Mouse (Mus musculus) liver, adult (tissue): Measurements from ENCODE around the gene Grhpr.

Experiments
- GATA4 ChIP-seq: IDR thresholded peaks from 2 replicates; pipeline ENCODE4 v1.6.1; 2014; ENCODE audit warnings: mild to moderate bottlenecking, low read length; ENCODE audit not compliant: insufficient replicate concordance

Grhpr gene

DNA sequence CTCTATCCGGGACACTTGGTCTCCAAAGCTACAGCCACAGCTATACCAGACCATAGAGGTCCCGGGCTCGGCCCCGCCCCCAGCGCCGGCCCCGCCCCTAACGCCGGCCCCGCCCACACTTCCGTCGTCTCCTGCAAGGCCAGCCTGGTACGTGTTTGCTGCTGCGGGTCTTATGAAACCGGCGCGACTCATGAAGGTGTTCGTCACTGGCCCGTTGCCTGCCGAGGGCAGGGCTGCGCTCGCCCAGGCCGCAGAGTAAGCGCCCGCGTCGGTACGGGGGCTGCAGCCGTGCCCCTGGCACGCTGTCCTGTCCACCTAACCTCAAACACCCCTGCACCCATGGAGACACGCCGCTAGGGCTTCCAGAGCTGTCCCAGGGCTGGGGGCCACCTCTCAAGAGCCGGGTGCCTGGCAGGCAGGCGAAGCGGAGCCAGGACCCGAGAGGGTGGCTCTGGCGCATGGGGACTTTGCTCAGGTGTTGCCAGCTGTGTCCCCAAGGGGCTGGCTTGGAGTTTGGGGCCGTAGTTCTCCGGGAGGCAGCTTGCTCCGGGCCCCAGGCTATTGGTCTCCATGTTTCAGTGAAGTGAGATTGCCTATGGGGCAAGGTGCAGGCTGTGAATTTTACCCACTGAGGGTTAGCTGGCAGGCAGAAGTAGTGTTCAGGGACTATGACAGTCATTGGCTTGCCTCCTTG lies at the start of gene Grhpr:
Gene Grhpr, plus strand, starts transcription at position 116 of the 694 bp plus-strand sequence.
- TF ChIP-seq GATA4, result no peak

DNA sequence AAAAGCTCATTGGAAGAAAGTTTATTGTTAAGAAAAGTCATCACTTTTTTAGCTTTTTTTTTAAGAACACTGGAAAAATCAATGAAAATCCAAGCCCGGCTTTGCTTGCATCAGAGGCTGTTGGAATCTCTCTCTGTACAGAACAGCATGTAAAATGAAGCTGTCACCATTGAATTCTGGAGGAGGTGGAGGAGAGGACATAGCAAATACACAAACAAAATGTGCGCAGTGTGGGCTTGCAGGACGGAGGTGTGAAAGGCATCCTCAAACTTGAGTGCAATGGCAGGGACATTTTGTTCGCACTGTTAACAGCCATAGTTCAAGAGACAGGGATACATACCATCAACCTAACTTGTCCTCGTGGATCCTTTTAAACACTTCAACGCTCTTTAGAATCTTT lies 49.5 kb upstream of the Grhpr start:
- no peak for TF ChIP-seq GATA4

DNA sequence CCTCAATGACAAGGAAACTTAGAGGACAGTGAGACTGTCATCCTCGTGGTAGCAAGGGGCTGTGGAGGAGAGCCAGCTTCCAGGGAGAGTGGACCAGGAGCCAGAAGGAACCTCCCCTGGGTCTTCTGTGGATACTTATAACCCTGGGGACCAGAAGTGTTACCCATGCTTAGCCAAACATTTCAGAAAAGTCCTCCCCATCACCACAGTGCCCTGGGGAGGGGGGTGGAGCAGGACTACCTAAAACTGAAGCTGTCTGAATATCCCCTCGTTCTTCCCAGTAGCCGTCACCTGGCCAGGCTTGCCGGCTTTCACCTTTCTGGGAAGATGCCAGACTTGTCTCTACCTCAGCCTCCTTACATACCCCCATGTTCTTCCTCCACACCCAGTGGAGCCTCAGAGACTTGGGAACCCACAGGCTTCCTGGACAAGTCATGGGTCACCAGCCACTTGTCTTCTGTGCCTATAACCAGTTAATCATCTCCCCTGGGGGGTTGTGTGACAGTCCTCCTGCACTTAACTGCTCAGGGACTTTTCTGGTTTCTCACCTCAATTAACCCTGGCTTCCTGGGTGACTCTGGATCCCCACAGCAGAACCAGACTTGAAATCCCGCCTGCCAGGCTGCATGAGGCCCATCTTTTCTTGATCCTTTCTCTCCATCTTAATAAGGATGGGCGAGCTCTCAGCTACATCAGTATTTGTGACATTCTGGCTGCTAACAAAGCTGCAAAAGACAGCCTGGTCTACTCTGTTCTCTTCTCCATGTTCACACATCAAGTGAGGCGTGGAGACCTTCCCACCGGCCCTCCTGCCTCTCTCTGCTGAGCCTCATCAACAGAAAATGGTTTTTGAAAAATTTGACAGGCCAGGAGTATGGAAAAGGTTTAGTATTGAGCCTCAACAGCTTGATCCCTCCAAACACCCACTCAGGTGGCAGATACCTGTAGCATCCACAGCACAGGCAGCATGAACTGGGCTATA lies 42.5 kb upstream of the Grhpr start:
- no peak for TF ChIP-seq GATA4

DNA sequence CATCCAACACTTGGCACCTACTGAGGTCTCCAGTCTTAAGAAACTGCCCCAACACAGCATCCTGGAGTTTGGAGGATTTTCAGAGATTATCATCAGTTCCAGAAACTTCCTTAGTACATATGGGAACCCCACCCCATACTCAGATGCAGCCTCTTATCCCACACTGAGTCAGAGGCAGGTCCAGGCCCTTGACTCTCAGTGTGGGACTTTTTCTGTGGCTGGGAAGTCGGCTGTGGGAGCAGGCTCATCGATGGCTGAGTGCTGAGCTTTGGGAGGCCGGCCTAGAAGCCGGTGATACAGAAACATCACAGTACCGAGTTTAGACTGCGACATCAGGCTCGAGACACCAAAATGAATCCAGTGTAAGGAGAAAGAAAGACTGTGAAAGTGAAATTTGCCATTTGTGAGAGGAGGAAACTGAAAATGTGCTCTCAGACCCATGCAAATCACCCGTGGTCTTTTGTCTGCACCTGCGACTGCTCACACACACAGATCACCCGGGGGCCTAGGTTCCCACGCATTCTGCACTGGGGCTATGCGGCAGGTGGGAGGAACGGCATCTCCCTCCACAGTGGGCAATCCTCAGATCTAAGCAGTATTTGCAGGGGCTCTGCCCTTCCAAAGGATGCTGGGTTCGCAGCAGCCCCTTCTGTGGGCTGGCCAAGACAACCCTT lies 41.5 kb upstream of the Grhpr start:
- no peak for TF ChIP-seq GATA4

DNA sequence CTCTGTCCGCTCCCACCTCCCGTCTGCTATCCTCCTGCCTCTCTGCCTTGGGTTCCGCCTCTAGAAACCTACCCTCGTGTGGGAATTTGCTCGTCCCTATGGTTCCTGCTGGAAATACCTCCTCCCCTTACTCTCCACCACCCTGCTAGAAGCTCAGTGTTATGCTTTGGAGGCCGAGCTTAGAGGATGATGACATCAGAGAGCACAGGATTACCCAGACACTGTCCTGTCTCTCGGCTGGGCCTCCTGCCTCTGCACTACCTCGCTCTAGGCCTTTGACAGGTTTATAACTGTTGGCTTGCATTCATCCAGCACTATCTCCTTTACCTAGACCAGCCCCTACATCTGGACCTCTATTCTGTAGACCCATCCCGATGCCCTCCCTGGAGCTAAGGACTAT lies 40.9 kb upstream of the Grhpr start:
- no peak for TF ChIP-seq GATA4

DNA sequence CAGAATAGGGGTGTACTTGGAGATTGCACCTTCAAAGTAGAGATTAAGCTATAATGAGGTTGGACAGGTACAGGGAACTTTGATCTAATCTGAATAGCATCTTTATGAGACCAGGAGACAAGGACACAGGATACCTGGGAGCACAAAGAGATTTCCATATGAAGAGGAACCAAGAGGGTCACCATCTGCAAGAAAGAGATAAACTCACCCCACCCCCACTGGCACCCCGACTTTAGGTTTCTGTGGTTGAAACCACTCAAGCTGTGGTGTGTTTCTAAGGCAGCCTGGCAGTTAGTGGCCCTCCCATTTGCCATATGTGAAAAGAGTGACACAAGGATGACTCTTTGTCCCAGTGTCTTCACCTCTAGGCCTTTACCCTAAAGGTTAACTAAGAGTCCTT lies 39.0 kb upstream of the Grhpr start:
- TF ChIP-seq GATA4, result no peak

DNA sequence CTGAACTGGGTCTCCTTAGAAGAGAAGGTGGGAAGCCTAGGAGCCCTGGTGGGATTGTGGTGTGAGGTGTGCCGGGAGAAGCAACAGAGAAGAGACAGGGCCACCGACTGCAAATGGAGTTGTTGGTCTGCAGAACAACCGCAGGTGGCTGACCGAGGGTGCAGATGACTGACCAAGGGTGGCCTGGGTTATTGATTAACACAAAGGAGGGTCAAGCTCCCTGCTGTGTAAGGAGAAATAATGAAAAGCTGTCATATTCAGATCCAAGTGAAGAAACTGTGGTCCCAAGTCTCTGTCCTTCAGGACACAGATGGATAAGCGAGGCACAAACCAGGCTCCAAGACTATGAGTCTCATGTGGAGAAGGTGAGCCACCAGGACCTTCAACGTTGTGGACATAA lies 37.7 kb upstream of the Grhpr start:
- TF ChIP-seq GATA4, result no peak

DNA sequence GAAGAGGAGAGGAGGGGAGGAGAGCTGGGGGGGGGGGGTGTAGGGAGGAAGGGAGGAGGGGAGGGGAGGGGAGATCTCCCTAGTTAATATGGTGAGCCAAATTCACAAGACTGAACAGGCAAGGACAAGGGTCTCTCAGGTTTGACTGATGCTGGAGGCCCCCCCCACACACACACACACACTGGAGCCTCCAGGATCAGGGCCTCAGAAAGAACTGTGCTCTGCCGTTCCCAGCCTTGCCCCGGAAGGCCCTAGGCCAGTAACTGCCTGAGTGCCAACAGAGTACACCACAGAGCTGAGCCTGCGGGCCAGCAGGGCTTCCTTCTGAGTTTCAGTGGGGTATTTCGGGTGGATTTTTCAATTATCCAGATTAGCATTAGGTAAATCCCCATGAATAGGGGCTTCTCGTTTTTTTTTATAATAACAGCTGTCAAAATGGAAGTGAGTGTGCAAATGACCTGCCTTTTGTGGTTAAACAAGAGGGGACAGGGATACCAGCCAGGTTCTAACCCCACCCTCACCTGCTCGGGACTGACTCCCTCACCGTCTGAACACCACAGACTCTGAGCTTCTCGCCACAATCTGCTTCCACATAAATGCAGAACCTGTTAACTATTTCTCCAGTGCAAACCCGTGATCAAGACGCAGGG lies 36.6 kb upstream of the Grhpr start:
- TF ChIP-seq GATA4, result no peak

DNA sequence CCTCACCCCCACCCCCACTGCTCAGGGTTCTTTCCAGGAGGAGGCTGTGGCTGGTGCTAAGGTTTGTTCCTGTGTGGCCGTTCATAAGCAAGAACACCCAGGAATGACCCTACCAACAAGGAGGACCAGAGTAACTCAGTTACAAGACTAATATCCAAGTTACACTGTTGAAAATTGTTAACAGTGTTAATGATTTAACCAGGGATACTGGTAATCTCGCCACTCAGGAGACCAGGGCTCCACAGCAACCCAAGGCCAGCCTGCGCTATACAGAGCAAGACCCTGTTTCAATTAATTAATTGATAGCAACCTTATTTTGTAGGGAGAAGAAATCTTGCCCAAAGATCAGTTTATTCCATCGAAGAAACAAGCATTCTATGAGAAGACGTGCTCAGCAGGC lies 33.7 kb upstream of the Grhpr start:
- no peak for TF ChIP-seq GATA4

DNA sequence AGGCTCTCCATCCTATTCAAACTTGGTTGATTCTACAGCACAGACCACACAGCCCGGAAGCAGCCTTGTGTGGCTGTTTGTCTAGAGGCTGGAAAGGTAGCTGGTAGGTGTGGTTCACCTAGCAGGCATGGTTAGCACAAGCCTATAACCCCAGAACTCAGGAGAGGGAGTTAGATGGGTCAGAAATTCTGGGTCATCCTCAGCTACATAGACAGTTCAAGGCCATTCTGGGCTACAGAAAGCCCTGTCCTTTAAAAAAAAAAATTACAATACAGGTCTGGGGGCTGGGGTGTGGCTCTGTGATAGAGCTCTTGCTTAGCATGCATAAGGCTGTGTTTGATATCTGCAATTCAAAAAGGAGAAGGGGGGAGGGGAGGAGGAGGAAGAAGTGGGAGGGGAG lies 32.9 kb upstream of the Grhpr start:
- no peak for TF ChIP-seq GATA4

DNA sequence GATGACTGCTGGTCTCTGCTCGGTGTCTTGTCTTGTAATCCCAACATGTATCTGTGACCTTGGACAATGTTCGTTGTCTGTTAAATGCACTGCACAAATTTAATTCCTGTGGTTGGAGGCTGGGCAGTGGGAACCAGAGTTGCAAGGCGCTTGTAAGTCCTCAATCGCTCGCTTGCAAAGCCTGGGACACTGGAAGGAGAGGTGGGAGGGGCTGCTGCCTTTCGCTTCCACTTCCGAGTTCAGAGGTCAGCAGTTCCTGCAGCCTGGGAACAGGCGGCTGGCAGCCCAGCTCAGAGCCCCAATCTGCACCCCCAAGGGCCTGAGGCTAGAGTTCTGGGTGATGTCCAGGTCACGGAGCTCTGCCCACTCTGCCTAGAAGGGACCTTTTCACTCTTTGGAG lies 28.2 kb upstream of the Grhpr start:
- no peak for TF ChIP-seq GATA4

DNA sequence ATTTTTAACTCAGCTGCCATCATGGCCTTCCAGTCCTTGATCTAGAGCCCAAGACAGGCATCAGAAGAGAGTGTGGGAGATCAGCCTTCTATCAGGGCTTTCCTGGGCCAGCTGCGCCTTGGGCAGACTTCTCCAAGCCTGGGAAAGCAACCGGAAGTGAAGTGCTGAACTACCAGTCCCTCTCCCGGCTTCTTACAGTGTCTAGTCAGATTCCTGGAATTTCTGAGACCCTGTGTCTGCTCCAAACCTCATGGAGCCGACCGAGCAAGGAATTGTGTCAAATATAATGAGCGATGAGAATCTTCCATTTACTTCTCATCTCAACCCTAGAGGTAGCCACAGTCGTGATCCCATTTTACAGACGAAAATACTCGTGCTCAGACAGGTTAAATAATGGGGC lies 22.4 kb upstream of the Grhpr start:
- no peak for TF ChIP-seq GATA4

DNA sequence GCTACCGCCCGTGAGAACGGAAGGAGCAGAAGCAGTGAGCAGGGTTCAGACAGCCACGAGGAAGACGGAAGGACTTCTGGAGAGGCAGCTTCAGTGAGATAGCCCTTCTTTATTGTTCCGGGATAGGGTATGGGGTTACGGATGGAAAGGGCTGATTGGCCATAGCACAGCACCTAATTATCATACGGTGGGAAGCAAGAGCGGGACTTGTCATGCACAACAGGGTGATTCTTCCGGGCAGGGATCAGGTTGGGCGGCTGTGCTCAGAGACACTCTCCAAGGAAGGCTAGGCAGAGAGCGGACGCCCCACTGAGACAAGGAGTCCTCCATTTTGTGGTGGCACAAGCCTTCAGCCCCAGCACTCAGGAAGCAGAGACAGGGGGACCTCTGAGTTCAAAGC lies 22.0 kb upstream of the Grhpr start:
- TF ChIP-seq GATA4, result no peak

DNA sequence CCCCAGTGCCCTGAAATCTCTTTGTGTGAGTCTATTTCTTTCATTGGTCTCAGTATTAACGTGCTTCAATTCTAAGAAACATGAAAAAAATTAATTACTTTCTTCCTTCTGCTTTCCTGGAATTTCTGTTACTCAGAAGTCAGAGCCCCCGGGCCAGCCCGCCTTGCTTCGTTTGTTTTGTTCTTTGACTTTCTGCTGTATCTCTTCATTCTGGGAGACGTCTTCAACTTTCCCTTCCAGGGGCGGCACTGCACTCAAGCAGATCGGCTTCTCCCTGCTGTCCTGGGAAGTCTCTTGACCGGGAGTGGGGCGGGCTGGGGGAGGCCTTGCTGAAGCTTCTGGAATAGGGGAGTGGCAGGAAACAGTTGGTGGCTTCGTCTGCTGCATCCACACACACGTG lies 18.0 kb upstream of the Grhpr start:
- no peak for TF ChIP-seq GATA4

DNA sequence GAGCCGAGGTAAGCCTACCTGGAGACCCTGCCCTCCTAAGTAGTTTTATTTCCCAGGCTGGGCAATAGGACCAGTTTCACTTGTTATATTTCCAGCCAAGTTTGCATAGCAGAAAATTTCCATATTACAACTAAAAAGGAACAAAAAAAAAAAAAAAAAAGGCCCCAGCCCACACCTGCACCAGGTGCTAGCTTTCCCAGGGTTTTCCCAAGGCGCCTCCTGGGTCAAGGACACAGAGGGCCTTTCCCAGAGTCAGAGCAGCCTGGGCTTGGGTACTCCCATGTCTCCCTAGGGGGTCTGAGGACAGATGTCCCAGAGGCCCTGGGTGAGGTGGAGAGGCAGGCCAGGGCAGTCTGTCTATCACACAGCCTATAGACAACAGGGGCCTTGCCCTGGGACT lies 16.0 kb upstream of the Grhpr start:
- no peak for TF ChIP-seq GATA4

DNA sequence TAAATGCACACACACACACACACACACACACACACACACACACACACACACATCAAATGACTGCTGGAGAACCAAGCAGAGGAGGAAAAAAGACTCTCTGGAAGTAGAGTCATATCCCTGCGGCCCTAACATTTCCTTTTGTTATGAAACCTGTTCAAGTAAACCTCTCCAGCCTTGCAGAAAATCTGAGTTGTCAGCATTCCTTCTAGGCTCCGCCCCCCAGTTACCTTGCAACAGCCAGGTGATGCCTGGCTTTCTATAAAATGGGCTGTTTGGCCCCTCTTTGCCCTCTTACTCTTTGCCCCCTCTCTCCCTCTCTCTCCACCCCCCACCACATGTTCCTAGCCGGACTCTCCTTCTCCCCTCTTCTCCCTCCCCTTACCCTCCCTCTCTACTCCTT lies 15.5 kb upstream of the Grhpr start:
- TF ChIP-seq GATA4, result no peak

DNA sequence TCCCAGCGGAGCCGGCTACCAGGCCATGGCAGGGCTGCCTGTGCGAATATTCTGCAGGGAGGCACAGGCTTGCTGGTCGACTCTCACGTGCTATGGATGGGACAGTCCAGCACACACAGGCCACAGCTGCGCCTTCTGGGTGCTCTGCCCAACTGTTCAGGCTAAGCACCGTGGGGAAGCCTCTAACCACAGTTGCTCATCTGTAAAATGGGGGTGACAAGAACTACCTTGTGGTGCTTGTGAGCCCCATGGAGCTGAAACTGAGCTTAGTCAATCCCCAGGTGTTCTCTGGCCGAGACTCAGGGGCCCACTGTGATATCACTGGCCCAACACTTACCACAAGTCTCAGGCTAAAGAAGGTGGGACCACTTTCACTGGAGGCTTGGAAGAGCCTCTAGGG lies 13.8 kb upstream of the Grhpr start:
- no peak for TF ChIP-seq GATA4
